Mouse (Mus musculus): Measurements from ENCODE around the gene Dpf1. TPM values are rescaled to one million over a fixed set of nuclear protein-coding genes. Genes with fewer than 3 reads are reported as not detected.

Gene Dpf1
- polyA plus RNA-seq (2012; rRNA removed), result 0.69 and 0.89 TPM in 2 replicates

GRCm38 (mm10) chr7:29303738-29304462 lies at the start of gene Dpf1:
Gene Dpf1, plus strand, starts transcription at chr7:29303951.

DNA sequence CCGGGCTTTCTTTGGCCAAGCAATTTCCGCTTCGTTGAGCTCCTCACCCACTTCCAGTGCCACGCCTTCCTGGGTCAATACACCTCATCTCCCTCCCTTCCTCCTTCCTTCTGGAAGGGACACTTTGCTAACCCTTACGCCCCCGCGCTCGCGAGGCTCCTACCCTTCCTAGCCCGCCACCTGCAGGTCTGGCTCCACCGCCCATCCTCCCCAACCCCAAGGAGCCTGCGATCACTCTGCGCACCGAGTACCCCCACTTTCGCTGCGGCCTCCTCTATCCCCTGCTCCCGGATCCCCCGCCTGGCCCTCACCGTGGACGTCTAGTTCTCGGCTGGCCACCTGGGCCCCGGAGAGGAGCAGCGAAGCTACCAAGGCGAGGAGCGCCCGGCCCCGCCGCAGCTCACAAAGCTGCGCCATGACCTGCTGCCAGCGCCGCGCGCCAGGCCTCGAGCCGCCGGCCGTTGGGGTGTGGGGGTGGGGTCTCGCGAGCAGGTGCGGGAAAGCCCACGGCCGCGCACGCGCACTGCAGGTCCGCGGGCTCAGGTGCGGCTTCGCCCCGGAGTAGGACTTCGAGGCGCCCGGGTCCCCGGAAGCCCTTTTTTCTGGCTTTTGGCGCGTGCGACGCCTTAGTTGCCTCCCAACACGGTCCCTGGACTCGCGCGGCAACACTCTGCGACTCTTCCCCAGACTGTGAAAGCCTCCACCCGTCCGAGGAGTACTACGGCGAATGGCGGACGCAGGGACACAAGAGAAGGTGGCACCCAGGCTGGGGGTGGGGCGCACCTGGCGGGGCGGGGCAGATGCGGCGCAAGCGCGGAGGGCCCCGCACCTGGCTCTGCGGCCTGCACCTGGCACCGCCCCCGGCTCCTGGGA lies 22.3 kb upstream of the Dpf1 start, which contains the start of gene Spint2:
Gene Spint2, minus strand, starts transcription at position 712 of the 873 bp plus-strand sequence.

GRCm38 (mm10) chr7:29288942-29289638 lies 14.7 kb upstream of the Dpf1 start, which contains the start of gene Ppp1r14a:
Gene Ppp1r14a, plus strand, starts transcription at chr7:29289308.

Other genes starting within 250 kb of the Dpf1 start
- 0.07 and 0.53 TPM in 2 replicates for gene Ryr1, start 178.8 kb upstream of the Dpf1 start, polyA plus RNA-seq (2012; rRNA removed)
- 0.74 and 1.4 TPM in 2 replicates for gene Rasgrp4, start 169.1 kb upstream of the Dpf1 start, polyA plus RNA-seq (2012; rRNA removed)
- gene Fam98c, start 147.7 kb upstream of the Dpf1 start, polyA plus RNA-seq (2012; rRNA removed), result 4.9 and 5.1 TPM in 2 replicates
- gene Ggn, start 133.7 kb upstream of the Dpf1 start, polyA plus RNA-seq (2012; rRNA removed), result 0.02 and 0.05 TPM in 2 replicates
- gene Spred3, start 133.5 kb upstream of the Dpf1 start, polyA plus RNA-seq (2012; rRNA removed), result 0.39 and 0.42 TPM in 2 replicates
- 82.7 and 94.2 TPM in 2 replicates for gene Psmd8, start 123.2 kb upstream of the Dpf1 start, polyA plus RNA-seq (2012; rRNA removed)
- 0.36 and 0.51 TPM in 2 replicates for gene Catsperg1, start 89.9 kb upstream of the Dpf1 start, polyA plus RNA-seq (2012; rRNA removed)
- gene Kcnk6, start 71.4 kb upstream of the Dpf1 start, polyA plus RNA-seq (2012; rRNA removed), result 1.8 and 2.2 TPM in 2 replicates
- 20.9 and 23.8 TPM in 2 replicates for gene Yif1b, start 65.6 kb upstream of the Dpf1 start, polyA plus RNA-seq (2012; rRNA removed)
- 1.2 and 2.4 TPM in 2 replicates for gene 2200002D01Rik, start 55.5 kb upstream of the Dpf1 start, polyA plus RNA-seq (2012; rRNA removed)
- 13.2 and 15.3 TPM in 2 replicates for gene Spint2, start 22.0 kb upstream of the Dpf1 start, polyA plus RNA-seq (2012; rRNA removed)
- 2.3 and 2.4 TPM in 2 replicates for gene Ppp1r14a, start 14.6 kb upstream of the Dpf1 start, polyA plus RNA-seq (2012; rRNA removed)
- 5.0 and 5.5 TPM in 2 replicates for gene Sipa1l3, start 214.7 kb downstream of the Dpf1 start, polyA plus RNA-seq (2012; rRNA removed)

Data from liver, embryonic 14 days (tissue).